Mouse (Mus musculus): ENCODE data around the gene Sipa1l3. TPM values are rescaled to one million over a fixed set of nuclear protein-coding genes. Genes with fewer than 3 reads are reported as not detected.
A peak's percentile ranks its signal among the peaks of the same experiment; 100 is the strongest.

Sipa1l3 gene
- polyA plus RNA-seq, 2 experiments: 16.2 to 39.0 TPM

- no peak for ATAC-seq (ENCODE audit: low FRiP score, low read depth)
These were observed 175.8 kb downstream of the Sipa1l3 start for GRCm38 (mm10) chr7:29342489-29343092.

DNA sequence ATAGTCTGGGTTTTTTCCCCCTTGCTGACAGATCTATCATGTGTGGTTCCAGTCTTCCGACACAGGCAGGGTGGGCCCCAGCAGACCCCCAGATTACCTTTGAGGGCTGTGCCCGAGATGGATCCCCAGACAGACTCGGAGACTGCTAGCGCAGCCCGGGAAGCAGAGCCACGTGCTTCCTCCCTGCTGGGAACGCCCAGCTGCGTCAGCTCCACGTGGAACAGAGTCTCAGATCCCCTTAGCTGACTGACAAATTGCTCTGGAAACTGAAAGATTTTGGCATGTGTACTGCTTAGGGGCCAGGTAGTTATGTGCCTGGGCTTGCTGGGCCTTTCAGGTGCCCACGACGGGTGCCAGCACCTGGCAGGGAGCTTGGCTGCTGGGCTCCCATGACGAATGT lies 176.7 kb downstream of the Sipa1l3 start:
- Histone ChIP-seq H3K9ac (ENCODE audit: low read depth, low read length, severe bottlenecking) (no peak overlapping the region), H3K36me3 (ENCODE audit: control insufficient read depth, insufficient read depth, low read length) (peaks cover 20% of the 10 kb centered on the region), H3K27me3 (ENCODE audit: control insufficient read depth, insufficient read depth, low read length) (no peaks in the 10 kb centered on the region), H3K9me3 (ENCODE audit: control insufficient read depth, low read length) (no peaks in the 10 kb centered on the region), H3K27ac (replicated peaks; ENCODE audit: low read depth, low read length) (no peak overlapping the region; the same call in 1 of the 2 replicates), H3K4me1 (ENCODE audit: control insufficient read depth, insufficient read depth, low read length) (0 out of 2 replicates have a peak, but pooled peaks cover 4% of the 10 kb centered on the region), H3K4me2 (replicated peaks; ENCODE audit: low read depth, low read length, severe bottlenecking) (no peak overlapping the region), H3K4me3 (replicated peaks; ENCODE audit: low read length) (no peak overlapping the region)
- ATAC-seq (ENCODE audit: low FRiP score, low read depth) (no peak), DNase-seq (ENCODE audit: low spot score) (peak; percentile 9)
- TF ChIP-seq POLR2A (IDR thresholded peaks at IDR 0.05; ENCODE audit: borderline replicate concordance, extremely low read depth, insufficient read depth, insufficient read length): no peak
- 50% methylated on average over 12 of the region's 12 CpGs for WGBS

More at GRCm38 (mm10) chr7:29342489-29343092, 175.8 kb downstream of the Sipa1l3 start:
- WGBS: 53% methylated on average over 8 of the region's 8 CpGs
- H3K4me1 ChIP-seq (ENCODE audit: control insufficient read depth, insufficient read depth, low read length): 0 out of 2 replicates have a peak, but pooled peaks cover 4% of the 10 kb centered on the region
- no peak for DNase-seq (ENCODE audit: low spot score)
- H3K9me3 ChIP-seq (ENCODE audit: control insufficient read depth, low read length): no peaks in the 10 kb centered on the region
- H3K36me3 ChIP-seq (ENCODE audit: control insufficient read depth, insufficient read depth, low read length): peaks cover 16% of the 10 kb centered on the region; the same call in 1 of the 2 replicates
- TF ChIP-seq POLR2A (IDR thresholded peaks at IDR 0.05; ENCODE audit: borderline replicate concordance, extremely low read depth, insufficient read depth, insufficient read length): no peak
- H3K27ac ChIP-seq (replicated peaks; ENCODE audit: low read depth, low read length): 0 out of 2 replicates have a peak overlapping the region, but pooled peaks have one; percentile 33
- H3K27me3 ChIP-seq (ENCODE audit: control insufficient read depth, insufficient read depth, low read length): no peaks in the 10 kb centered on the region
- H3K4me3 ChIP-seq (replicated peaks; ENCODE audit: low read length): no peak overlapping the region
- H3K9ac ChIP-seq (ENCODE audit: low read depth, low read length, severe bottlenecking): no peak overlapping the region
- no peak overlapping the region for H3K4me2 ChIP-seq (replicated peaks; ENCODE audit: low read depth, low read length, severe bottlenecking)

- no peak overlapping the region for H3K27ac ChIP-seq (replicated peaks; ENCODE audit: low read depth, low read length)
- H3K9ac ChIP-seq (ENCODE audit: low read depth, low read length, severe bottlenecking): no peak overlapping the region
- peaks cover 24% of the 10 kb centered on the region for H3K36me3 ChIP-seq (ENCODE audit: control insufficient read depth, insufficient read depth, low read length)
- ATAC-seq (ENCODE audit: low FRiP score, low read depth): no peak
- WGBS: 92% methylated on average over 8 of the region's 8 CpGs
- TF ChIP-seq POLR2A (IDR thresholded peaks at IDR 0.05; ENCODE audit: borderline replicate concordance, extremely low read depth, insufficient read depth, insufficient read length): no peak
- no peak overlapping the region for H3K4me2 ChIP-seq (replicated peaks; ENCODE audit: low read depth, low read length, severe bottlenecking)
- 0 out of 2 replicates have a peak, but pooled peaks cover 4% of the 10 kb centered on the region for H3K4me1 ChIP-seq (ENCODE audit: control insufficient read depth, insufficient read depth, low read length)
- H3K27me3 ChIP-seq (ENCODE audit: control insufficient read depth, insufficient read depth, low read length): no peaks in the 10 kb centered on the region
- no peak overlapping the region for H3K4me3 ChIP-seq (replicated peaks; ENCODE audit: low read length)
- H3K9me3 ChIP-seq (ENCODE audit: control insufficient read depth, low read length): no peaks in the 10 kb centered on the region
- no peak for DNase-seq (ENCODE audit: low spot score)
These were observed 177.6 kb downstream of the Sipa1l3 start for GRCm38 (mm10) chr7:29340838-29341237.

GRCm38 (mm10) chr7:29340247-29340646 lies 178.2 kb downstream of the Sipa1l3 start:
- no peak for DNase-seq (ENCODE audit: low spot score)
- Histone ChIP-seq H3K4me2 (replicated peaks; ENCODE audit: low read depth, low read length, severe bottlenecking) (no peak overlapping the region), H3K9me3 (ENCODE audit: control insufficient read depth, low read length) (no peaks in the 10 kb centered on the region), H3K36me3 (ENCODE audit: control insufficient read depth, insufficient read depth, low read length) (peaks cover 27% of the 10 kb centered on the region), H3K27me3 (ENCODE audit: control insufficient read depth, insufficient read depth, low read length) (no peaks in the 10 kb centered on the region), H3K4me1 (ENCODE audit: control insufficient read depth, insufficient read depth, low read length) (0 out of 2 replicates have a peak, but pooled peaks cover 4% of the 10 kb centered on the region), H3K27ac (replicated peaks; ENCODE audit: low read depth, low read length) (no peak overlapping the region), H3K4me3 (replicated peaks; ENCODE audit: low read length) (no peak overlapping the region), H3K9ac (ENCODE audit: low read depth, low read length, severe bottlenecking) (no peak overlapping the region)
- no peak for TF ChIP-seq POLR2A (IDR thresholded peaks at IDR 0.05; ENCODE audit: borderline replicate concordance, extremely low read depth, insufficient read depth, insufficient read length)
- whole genome bisulfite sequencing: 83% methylated on average over 9 of the region's 9 CpGs
- ATAC-seq (ENCODE audit: low FRiP score, low read depth): no peak

DNA sequence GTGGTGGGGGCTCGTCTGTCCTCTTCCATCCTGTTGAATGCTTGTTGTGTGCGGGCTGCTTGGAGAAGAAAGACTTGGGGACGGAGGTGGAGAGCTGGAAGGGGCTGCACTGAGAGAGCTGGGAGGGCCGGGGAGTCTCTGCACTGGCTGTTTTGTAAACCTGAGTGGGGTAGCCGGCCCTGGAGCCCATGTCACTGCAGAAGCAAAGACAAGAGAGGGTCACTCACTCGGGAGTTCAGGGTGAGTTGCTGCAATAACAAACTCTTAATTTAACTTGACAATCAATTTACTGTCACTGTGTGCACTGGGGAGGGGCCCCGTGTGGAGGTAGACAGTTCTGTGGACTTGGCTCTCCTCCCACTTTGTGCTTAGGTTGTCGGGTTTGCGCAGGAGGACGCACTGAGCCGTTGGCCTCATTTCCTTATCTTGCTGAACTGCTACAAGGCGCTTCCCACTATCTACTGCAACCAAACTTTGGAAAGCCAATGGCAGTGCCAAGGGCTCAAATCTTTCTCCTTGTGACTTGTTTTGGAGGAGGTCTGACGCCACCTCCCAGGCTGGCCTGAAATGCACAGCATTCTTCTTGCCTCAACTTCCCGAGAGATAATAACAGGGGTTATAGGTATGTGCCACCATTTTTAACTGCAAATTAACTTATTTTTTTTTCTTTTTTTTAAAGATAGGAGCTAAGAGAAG lies 179.3 kb downstream of the Sipa1l3 start:
- Histone ChIP-seq H3K27me3 (ENCODE audit: control insufficient read depth, insufficient read depth, low read length) (no peaks in the 10 kb centered on the region), H3K4me3 (replicated peaks; ENCODE audit: low read length) (no peak overlapping the region), H3K4me2 (replicated peaks; ENCODE audit: low read depth, low read length, severe bottlenecking) (no peak overlapping the region), H3K9me3 (ENCODE audit: control insufficient read depth, low read length) (no peaks in the 10 kb centered on the region), H3K27ac (replicated peaks; ENCODE audit: low read depth, low read length) (no peak overlapping the region), H3K4me1 (ENCODE audit: control insufficient read depth, insufficient read depth, low read length) (0 out of 2 replicates have a peak, but pooled peaks cover 4% of the 10 kb centered on the region), H3K36me3 (ENCODE audit: control insufficient read depth, insufficient read depth, low read length) (peaks cover 23% of the 10 kb centered on the region), H3K9ac (ENCODE audit: low read depth, low read length, severe bottlenecking) (no peak overlapping the region)
- WGBS: 73% methylated on average over 14 of the region's 14 CpGs
- TF ChIP-seq POLR2A (IDR thresholded peaks at IDR 0.05; ENCODE audit: borderline replicate concordance, extremely low read depth, insufficient read depth, insufficient read length): no peak
- DNase-seq (ENCODE audit: low spot score) (no peak), ATAC-seq (ENCODE audit: low FRiP score, low read depth) (no peak)

Measured in limb, embryonic 14.5 days (tissue).